Mouse (Mus musculus) heart, postnatal 0 days (tissue): ENCODE data around the gene Nptn. TPM values are rescaled to one million over a fixed set of nuclear protein-coding genes. Genes with fewer than 3 reads are reported as not detected.

Experiments used
- ATAC-seq: fragments of 200-750 bp; cut with Nextera tagmentation; 2 replicates; pipeline ENCODE4 v1.8.0; 2017; ENCODE audit warnings: low read depth, moderate number of reproducible peaks, moderate library complexity; ENCODE audit not compliant: insufficient read depth
- DNase-seq: peaks from one replicate; pipeline ENCODE4 v3.0.0-alpha.2; 2016; ENCODE audit warnings: low spot score
- H3K27ac ChIP-seq: fragments of 300-500 bp; sonication (generic); 2 replicates; pipeline ENCODE4 v1.5.1; 2014; ENCODE audit warnings: low read depth, mild to moderate bottlenecking
- H3K27me3 ChIP-seq: fragments of 300-500 bp; sonication (generic); 2 replicates; pipeline ENCODE4 v1.6.1; 2014; ENCODE audit warnings: low read length, mixed read lengths; ENCODE audit not compliant: control insufficient read depth, insufficient read depth
- H3K36me3 ChIP-seq: fragments of 300-500 bp; sonication (generic); replicated peaks from 2 replicates; pipeline ENCODE4 v1.6.1; 2014; ENCODE audit warnings: low read length, mixed read lengths; ENCODE audit not compliant: control insufficient read depth, insufficient read depth
- H3K4me1 ChIP-seq: fragments of 300-500 bp; sonication (generic); 2 replicates; pipeline ENCODE4 v1.6.1; 2014; ENCODE audit warnings: antibody characterized with exemption; ENCODE audit not compliant: control insufficient read depth, insufficient read depth
- H3K4me2 ChIP-seq: fragments of 300-500 bp; sonication (generic); 2 replicates; pipeline ENCODE4 v1.6.1; 2014; ENCODE audit warnings: low read depth, mild to moderate bottlenecking, low read length, moderate library complexity
- H3K4me3 ChIP-seq: fragments of 300-500 bp; sonication (generic); 2 replicates; pipeline ENCODE4 v1.5.1; 2014; ENCODE audit warnings: low read depth, low read length
- H3K9ac ChIP-seq: fragments of 300-500 bp; sonication (generic); replicated peaks from 2 replicates; pipeline ENCODE4 v1.6.1; 2014; ENCODE audit warnings: low read depth, low read length, mixed read lengths
- H3K9me3 ChIP-seq: fragments of 300-500 bp; sonication (generic); replicated peaks from 2 replicates; pipeline ENCODE4 v1.6.1; 2016; ENCODE audit warnings: low read length; ENCODE audit not compliant: control insufficient read depth
- CTCF ChIP-seq: IDR thresholded peaks from 2 replicates; pipeline ENCODE4 v1.5.1; 2016; ENCODE audit warnings: antibody characterized with exemption, control low read depth, low read depth
- EP300 ChIP-seq: IDR thresholded peaks from 2 replicates; pipeline ENCODE4 v1.6.1; 2016; ENCODE audit warnings: antibody characterized with exemption, low read depth
- WGBS: fragments of 180-500 bp; shearing (Covaris S2); extraction: QIAGEN DNeasy Blood & Tissue Kit; methylation state at CpG from one replicate; pipeline ENCODE4 v1.1.7; 2014; 5-methylcytosine and 5-hydroxymethylcytosine counted together
- polyA plus RNA-seq: library from polyadenylated mRNA; unstranded; fragments of >200 nt; fragmentation: Nextera tagmentation; extraction: Ambion mirVana; gene quantifications from 2 replicates; pipeline ENCODE4 v1.2.1, GENCODE M21; 2015
- total RNA-seq: library from RNA; depleted of rRNA; stranded (reverse); fragments of >200 nt; gene quantifications from 2 replicates; pipeline ENCODE4 v1.2.3, GENCODE M21; 2014; ENCODE audit warnings: low replicate concordance

Gene Nptn
- total and polyA plus RNA-seq, 2 experiments from 2014 or later, result 101 to 402 TPM

GRCm38 (mm10) chr9:58648406-58649264 is 66.6 kb downstream of the Nptn start:
- no peaks in the 10 kb centered on the region for H3K9me3 ChIP-seq

GRCm38 (mm10) chr9:58649265-58649626 is 67.2 kb downstream of the Nptn start:
- 76% methylated on average over 4 of the region's 4 CpGs for WGBS

More at GRCm38 (mm10) chr9:58648406-58649264, 66.6 kb downstream of the Nptn start:
- Histone ChIP-seq H3K27me3 (no peaks in the 10 kb centered on the region), H3K4me1 (no peaks in the 10 kb centered on the region), H3K36me3 (peaks cover 35% of the 10 kb centered on the region), H3K4me3 (no peak overlapping the region), H3K4me2 (no peak overlapping the region), H3K27ac (no peak overlapping the region), H3K9ac (no peak overlapping the region)
- no peak for ATAC-seq
- WGBS, result 84% methylated on average over 6 of the region's 6 CpGs
- TF ChIP-seq EP300 (no peak), CTCF (no peak)
- no peak for DNase-seq

DNA sequence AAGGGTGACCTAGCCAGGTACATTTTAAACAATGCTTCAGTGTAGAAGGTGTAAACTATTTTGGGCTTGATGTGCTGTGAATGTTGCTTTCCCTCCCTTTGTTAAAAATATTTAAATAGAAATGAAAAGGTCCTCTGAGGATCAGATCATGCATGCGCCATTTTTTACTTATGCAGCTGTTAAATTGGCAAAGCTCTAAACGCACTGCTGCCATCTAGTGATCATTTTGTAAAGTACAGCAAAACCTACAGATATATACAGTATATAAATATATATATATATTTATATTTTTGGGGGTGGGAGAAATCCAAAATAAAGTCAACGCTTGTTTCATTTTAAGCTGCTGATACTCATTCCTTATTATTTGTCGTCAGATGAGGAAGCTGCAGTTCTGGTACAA is 70.0 kb downstream of the Nptn start:
- Histone ChIP-seq H3K27me3 (no peaks in the 10 kb centered on the region), H3K9me3 (no peaks in the 10 kb centered on the region), H3K4me3 (no peak overlapping the region), H3K4me2 (no peak overlapping the region), H3K9ac (no peak overlapping the region), H3K27ac (no peak overlapping the region), H3K36me3 (peaks cover 28% of the 10 kb centered on the region), H3K4me1 (no peaks in the 10 kb centered on the region)
- DNase-seq (peak; percentile 39), ATAC-seq (no peak)
- 51% methylated on average over 4 of the region's 4 CpGs for WGBS
- TF ChIP-seq EP300 (no peak), CTCF (peak; percentile 66)

More at GRCm38 (mm10) chr9:58649265-58649626, 67.2 kb downstream of the Nptn start:
- no peak overlapping the region for H3K27ac ChIP-seq
- no peaks in the 10 kb centered on the region for H3K9me3 ChIP-seq
- no peak overlapping the region for H3K4me3 ChIP-seq
- peaks cover 30% of the 10 kb centered on the region for H3K36me3 ChIP-seq
- H3K27me3 ChIP-seq, result no peaks in the 10 kb centered on the region
- H3K4me2 ChIP-seq, result no peak overlapping the region
- H3K4me1 ChIP-seq, result no peaks in the 10 kb centered on the region
- DNase-seq (no peak), ATAC-seq (no peak)
- TF ChIP-seq CTCF (no peak), EP300 (no peak)
- no peak overlapping the region for H3K9ac ChIP-seq

GRCm38 (mm10) chr9:58654494-58654893 is 72.5 kb downstream of the Nptn start:
- peaks cover 11% of the 10 kb centered on the region; the same call in 1 of the 2 replicates for H3K4me1 ChIP-seq
- 71% methylated on average over 4 of the region's 4 CpGs for WGBS
- H3K4me3 ChIP-seq, result no peak overlapping the region
- H3K36me3 ChIP-seq, result peaks cover 32% of the 10 kb centered on the region
- TF ChIP-seq EP300 (no peak), CTCF (no peak)
- H3K4me2 ChIP-seq, result no peak overlapping the region
- H3K27me3 ChIP-seq, result no peaks in the 10 kb centered on the region
- H3K27ac ChIP-seq, result no peak overlapping the region
- H3K9me3 ChIP-seq, result no peaks in the 10 kb centered on the region
- no peak for ATAC-seq
- no peak for DNase-seq
- no peak overlapping the region for H3K9ac ChIP-seq

GRCm38 (mm10) chr9:58656396-58656795 is 74.4 kb downstream of the Nptn start:
- Histone ChIP-seq H3K27ac (no peak overlapping the region), H3K4me2 (no peak overlapping the region), H3K9me3 (no peaks in the 10 kb centered on the region), H3K9ac (no peak overlapping the region), H3K27me3 (no peaks in the 10 kb centered on the region), H3K4me3 (no peak overlapping the region), H3K36me3 (peaks cover 36% of the 10 kb centered on the region), H3K4me1 (peaks cover 14% of the 10 kb centered on the region; the same call in 1 of the 2 replicates)
- no peak for TF ChIP-seq EP300
- peak; percentile 38; the same call in 1 of the 2 replicates for TF ChIP-seq CTCF
- 68% methylated on average over 2 of the region's 2 CpGs for WGBS
- DNase-seq, result no peak
- ATAC-seq, result no peak

DNA sequence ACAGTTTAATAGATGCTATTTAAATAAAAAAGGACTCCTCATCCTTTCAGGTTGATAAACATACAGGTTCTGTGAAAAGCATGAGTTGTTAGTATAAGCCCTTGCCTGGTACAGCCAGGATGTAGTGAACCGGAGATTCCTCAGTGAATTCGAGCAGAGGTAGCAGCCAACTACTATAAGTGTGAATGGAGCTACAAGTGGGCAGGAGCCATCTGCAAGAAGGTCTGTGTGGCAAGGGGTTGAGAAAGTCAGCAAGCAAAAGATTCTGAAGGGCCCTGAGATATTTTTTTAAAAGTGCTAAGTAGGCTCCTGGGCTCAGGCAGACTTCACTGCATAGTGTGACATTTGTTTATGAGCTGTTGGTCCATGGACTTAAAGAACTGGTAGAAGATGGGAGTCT is 74.8 kb downstream of the Nptn start:
- Histone ChIP-seq H3K9ac (no peak overlapping the region), H3K4me2 (no peak overlapping the region), H3K4me1 (peaks cover 14% of the 10 kb centered on the region; the same call in 1 of the 2 replicates), H3K27ac (no peak overlapping the region), H3K9me3 (no peaks in the 10 kb centered on the region), H3K27me3 (no peaks in the 10 kb centered on the region), H3K36me3 (peaks cover 32% of the 10 kb centered on the region), H3K4me3 (no peak overlapping the region)
- 93% methylated on average over 2 of the region's 2 CpGs for WGBS
- no peak for ATAC-seq
- TF ChIP-seq EP300, result no peak
- no peak for TF ChIP-seq CTCF
- DNase-seq, result no peak
